Mouse (Mus musculus) retina, adult 2 months (tissue): ENCODE measurements around the gene Cpeb4.

Source experiments
- DNase-seq: peaks from one replicate; pipeline ENCODE4 v3.0.0-alpha.2; 2012; ENCODE audit warnings: low read depth, low spot score

Gene Cpeb4

DNA sequence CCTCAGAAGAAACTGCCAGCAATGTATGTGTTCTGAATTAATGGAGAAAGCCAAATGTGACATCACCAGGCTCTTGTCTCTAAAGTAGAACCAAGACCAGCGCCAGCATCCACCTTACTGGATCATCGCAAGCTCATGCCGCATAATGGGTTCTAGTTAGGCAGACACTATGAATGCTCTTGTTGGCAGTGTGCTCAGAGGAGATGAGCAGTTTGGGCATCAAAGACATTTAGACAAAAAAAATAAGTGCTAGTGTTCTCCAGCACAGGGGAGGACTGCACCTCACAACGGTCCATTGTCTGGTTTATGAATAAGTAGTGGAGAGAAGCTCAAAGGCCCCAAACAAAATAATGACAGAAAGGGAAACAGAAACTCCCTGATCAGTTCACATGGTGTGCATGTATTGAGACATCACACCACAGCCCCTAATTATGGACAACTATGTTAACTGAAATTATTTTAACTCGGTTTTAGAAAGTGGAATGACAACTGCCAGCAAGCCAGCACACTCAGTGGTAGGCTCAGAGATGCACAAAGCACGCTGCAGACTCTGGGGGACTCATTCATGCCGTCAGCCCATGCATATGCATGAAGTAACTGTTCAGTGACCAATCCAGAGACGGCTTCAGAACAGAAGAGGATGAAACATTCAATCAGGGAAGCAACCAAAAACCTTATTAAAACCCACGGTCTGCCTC lies 25.1 kb upstream of the Cpeb4 start:
- no peak for DNase-seq

DNA sequence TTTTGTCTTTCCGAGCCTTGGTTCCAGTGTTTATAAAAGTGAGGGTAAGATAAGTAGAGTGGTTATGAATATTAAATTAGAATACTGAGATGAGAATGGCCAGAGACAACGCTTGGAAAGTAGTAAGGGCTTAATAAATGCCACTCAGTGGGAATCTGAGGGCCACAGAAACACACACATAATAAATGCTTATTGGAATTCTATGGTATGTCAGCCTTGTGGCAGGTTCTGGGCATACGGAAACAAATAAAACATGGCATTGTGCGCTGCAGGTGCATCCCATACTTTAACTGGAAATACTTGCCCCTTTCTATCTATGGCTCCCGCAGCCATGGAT lies 24.6 kb upstream of the Cpeb4 start:
- no peak for DNase-seq

DNA sequence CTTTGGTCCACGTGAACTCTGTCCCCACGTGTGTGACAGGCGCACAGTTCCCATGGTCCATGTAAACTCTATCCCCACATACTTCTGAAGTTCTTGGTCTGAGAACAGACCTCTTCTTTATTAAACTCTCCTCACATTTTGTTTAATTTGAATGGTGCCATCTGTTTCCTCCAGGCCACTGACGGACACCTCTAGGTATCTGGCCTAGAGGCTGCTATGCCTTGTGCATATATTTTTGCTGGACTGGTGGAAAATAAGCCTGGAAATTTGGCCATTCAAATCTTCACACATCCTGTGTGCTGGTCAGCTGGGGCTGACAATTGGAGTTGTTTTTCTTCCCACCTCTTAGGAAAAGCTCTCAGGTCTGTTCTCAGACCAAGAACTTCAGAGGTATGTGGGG lies 23.3 kb upstream of the Cpeb4 start:
- no peak for DNase-seq

DNA sequence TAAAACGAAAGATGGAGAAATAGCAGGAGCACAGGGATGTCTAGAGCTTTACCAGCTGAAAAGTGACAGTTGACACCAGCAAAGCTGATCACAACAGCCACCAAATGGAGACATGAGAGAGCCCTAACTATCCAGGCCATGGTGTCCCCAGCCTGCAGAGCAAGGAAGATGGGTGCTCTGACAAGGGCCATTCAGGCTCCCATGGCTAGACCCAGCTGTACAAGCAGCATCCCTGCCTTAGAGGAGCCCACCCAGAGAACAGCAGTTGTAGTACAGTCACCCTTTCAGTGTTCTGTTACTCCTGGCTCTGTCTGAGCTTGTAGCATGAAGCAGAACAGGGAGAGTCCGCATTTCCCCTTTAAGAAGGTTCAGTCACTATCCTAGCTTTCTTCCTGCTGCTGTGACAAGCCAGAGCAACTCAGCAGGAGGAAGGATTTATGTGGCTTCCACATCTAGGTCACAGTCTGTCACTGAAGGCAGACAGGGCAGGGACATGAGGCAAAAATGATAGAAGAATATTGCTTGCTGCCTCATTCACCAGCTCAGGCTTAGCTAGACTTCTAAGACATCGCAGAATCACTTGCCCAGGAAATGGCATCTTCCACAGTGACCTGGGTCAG lies 21.7 kb upstream of the Cpeb4 start:
- DNase-seq, result no peak

DNA sequence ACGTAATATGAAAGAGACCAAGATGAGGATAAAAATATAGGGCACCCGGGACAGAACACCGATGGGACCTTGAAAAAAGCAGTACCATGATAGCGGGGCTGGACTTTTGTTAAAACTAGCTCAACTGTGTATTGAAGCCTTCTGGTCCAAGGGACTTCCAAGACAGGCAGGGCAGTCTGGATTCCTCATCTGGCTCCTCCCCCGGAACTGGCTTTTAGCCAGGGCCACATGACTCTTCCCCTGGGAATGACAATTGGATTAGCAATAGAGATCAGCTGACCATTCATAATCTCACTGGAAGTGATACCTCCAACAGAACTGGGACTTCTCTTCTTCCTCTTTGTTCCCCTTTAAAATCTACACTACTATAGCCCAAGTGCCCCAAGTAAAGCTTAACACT lies 21.0 kb upstream of the Cpeb4 start:
- DNase-seq, result no peak

DNA sequence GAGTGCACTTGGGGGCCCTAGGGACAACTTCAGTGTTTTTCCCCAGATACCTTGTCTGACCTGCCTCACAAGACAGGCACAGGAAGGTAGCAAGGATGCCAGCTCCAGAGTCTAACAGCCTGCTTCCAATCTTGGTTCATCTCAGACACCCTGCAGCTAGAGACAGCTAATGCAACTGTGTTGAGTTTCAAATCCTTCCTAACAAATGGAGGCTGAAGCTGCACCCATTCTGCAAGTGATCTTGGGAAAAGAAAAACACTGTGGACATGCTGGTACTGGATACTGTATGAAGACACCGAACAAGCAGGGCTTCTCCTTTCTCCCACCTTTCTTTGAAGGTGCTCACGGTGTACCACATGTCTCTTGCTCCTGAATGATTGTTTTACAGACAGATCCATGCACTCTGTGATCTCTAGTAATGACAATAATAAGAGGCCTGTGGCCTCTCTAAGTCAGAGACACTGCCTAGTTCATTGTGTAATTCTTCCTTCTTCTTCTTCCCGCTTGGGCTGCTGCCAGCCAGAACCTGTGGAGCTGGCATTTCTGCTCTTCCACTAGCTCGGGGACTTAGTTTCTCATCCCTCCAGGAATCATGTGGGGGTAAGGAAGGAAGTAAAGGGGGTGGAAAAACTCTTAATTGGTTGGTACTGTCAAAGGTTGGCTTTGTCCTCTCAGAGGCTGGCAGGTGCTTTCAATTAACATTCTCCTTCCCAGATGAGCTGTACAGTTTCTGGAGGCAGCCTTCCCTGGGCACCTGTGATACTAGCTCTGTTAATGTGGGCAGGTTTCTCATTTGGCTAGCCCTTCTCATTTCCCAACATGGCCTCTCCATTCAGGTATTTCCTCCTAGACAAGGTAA lies 20.1 kb upstream of the Cpeb4 start:
- no peak for DNase-seq

DNA sequence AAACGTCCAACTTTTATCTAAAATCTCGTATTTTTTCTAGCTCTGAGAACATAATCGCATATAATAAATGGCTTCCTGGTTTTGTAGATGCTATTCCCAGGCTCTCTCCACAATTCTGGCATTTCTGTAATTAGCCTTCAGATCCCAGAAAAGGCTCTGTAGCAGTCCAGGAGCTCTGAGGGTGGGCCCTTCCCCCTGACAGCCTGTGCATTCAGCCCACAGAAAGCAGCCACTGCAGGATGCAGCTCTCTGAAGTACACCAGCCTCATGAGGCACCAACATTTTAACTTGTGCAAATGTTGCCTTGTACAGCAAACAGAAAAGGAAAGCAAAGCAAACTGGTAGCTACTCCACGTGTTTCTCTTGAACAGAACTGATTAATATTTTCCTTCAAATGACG lies 17.1 kb upstream of the Cpeb4 start:
- DNase-seq, result no peak

DNA sequence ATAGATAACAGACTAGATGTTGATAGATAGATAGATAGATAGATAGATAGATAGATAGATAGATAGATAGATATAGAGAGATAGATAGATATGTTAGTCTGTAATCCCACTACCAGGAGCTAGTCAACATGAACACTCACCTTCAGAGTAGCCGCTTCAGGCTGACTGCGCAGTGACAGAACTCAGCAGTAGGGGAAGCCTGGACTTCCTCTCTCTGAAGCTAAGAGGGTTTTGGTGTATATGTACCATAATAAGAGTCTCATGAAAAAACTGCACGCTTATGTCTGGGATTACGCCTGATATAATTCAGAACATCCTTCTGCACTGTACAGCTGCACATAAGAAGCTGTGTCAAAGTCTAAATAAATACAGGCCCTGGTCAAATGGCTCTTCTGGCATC lies 14.5 kb upstream of the Cpeb4 start:
- no peak for DNase-seq

DNA sequence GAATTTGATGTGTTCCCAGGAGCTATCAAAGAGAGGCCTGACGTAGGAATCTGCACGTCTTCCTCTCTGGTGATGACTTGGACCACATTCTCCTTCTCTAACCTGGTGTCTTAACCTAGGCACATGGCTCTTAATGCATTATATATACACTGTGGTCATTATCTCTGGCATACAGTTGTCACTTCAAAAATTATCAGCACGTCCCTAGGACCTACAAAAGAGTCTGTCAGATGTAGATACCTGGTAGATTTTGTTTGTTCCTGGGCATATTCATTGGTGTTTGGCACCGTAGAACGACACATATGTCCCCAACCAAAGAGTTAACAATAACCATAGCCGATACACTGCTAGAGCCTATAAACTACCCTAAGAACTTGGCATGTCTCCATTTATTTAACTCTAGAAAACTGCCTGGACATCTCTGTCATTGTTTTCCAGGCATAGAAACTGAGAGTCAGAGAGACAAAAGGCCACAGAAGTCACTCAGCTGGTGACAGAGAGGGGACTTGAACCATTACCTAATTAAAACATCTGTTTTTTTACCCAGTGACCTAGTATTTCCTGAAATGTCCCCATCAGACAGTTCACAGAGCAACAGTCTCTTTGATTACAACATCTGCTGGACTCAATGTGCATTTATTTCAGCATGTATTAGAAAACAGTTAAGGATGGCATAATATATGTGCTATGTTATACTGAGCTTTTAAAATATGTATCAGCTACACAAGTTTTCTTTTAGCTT lies 10.7 kb upstream of the Cpeb4 start:
- no peak for DNase-seq

DNA sequence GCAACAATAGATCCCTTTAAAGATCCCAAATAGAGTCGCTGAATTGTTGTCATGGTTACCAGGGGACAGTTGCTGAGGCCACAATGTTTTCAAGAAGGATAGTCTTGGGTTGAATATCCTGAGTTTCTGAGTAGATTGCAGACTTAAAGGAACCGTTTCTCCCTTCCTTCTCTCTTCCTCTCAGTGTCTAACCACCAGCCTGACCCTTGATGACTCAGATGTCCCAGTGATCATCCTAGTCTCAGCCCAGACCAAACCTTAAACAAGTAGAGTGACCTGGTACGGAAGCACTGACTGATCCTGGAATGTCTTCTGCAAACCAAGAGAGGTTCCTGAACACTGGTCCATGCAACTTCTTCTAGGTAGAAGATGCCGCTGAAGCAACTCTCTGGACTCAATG lies 4.0 kb upstream of the Cpeb4 start:
- no peak for DNase-seq

DNA sequence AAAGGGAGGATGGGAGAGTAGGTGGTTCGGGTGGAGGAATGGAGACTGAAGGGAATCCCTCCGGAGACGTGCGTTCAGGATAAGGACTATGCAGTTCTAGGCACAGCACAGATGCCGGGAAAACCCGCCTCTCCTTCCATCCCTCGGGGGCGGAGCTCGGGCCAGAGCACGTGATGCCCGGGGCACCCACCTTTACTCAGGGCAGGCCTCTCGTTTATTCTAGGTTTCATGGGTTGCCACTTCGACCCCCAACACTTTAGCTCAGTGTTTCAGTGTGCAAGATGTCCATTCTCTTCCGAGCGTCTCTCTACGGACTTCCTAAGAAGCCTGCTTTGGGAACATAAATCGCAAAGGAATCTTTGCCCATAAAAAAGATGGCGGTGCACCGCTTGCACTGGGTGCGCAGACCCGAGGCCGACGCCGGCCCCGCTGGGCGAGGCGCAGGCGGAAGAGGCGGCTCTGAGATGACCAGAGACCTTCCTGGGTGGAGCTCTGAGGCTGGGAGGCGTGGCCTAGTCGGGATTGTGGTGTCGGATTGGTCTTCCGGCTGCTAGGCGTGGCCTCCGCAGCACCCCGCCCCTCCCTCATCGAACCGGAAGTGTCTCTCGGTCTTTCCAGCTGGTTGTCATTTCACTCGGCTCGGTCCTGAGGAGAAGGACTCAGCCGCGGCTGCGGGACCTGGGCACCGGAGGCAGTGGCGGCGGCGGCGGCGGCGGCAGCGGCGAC lies 1.6 kb upstream of the Cpeb4 start:
- DNase-seq, result peak; percentile 98

DNA sequence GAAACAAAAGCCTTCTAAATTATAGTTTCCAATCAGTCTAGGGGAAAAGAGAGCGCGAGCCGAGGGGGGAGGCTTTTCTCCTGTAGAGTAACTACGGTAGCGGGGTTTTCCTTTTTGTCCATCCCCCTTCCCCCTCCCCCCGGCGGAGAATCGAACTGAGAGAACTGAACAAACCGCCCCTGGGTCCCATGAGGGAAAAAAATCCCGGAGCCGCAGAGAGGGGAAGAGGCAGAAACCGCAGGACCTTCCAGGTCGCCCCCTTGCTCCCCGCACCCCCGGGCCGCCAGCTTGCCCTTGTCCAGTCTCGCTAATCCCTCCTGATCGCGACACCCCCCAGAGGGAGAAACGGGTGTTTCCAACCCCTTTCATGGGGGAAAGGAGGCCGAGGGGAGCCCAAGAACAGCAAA lies 873 bp upstream of the Cpeb4 start:
- DNase-seq, result no peak

DNA sequence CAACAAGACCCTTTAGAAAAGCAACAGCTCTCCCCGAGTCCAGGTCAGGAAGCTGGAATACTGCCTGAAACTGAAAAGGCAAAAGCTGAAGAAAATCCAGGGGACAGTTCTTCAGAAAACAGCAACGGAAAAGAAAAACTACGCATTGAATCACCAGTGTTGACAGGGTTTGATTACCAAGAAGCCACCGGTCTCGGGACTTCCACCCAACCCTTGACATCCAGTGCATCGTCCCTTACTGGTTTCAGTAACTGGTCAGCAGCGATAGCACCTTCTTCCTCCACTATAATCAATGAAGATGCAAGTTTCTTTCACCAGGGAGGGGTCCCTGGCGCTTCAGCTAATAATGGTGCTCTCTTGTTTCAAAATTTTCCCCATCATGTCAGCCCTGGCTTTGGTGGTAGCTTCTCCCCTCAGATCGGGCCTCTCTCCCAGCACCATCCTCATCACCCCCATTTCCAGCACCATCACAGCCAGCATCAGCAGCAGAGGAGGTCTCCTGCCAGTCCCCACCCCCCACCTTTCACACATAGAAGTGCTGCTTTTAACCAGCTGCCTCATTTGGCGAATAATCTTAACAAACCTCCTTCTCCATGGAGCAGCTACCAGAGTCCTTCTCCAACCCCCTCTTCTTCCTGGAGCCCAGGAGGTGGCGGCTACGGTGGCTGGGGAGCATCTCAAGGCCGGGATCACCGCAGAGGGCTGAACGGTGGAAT lies 693 bp downstream of the Cpeb4 start:
- DNase-seq, result no peak

DNA sequence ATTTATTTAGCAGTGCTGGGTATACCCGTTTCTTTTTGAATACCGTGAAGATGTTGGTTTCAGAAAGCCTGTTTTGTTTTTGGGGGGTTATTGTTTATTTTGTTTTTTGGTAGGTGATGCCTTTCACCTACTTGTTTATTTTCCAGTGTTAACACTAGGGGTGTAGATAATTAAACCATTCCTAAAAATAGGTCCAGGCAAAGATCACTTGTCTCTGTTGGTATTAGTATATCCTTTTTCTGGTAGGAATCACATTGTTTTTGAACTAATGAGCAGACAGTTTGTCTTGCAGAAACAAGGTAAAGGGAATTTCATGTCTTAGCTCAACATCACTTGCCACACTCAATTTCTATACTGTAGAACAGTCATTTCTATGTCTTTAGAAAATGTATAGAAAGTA lies 2.1 kb downstream of the Cpeb4 start:
- DNase-seq, result no peak

DNA sequence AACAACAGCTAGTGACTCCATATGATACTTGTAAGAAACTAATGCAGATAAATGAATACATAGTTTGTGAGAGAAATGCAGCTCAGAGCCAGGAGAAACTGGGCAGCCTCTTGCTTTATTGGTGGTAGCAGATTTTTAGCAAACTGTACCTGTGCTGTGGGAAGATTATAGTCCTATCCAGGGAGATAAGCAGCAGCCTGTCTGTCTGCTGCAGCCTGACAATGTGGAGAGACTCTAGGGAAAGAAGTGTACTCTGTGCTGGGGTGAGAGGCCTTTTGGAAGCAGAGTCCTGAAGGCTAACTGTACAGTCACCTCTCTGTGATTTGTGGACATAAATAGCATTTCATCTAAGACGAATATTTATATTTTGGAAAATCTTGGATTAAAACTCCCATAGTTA lies 11.7 kb downstream of the Cpeb4 start:
- no peak for DNase-seq

DNA sequence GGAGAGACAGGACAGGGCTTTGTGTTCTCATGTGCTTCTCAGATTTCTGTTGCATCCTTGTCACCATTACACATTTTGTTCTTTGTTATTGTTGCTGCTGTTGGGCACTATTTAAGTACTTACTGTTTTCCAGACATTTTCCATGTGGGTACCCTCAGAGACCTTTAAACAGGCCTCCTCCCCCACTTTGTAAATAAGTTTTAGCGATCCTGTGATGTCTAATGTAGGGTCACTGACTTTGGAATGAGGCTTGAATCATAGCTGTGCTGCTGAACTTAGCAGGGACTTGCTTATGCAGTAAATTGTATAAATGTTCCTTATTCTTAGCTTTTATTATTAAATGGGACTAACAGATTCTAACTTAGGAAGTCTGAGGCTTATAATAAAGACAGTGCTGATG lies 13.8 kb downstream of the Cpeb4 start:
- no peak for DNase-seq

DNA sequence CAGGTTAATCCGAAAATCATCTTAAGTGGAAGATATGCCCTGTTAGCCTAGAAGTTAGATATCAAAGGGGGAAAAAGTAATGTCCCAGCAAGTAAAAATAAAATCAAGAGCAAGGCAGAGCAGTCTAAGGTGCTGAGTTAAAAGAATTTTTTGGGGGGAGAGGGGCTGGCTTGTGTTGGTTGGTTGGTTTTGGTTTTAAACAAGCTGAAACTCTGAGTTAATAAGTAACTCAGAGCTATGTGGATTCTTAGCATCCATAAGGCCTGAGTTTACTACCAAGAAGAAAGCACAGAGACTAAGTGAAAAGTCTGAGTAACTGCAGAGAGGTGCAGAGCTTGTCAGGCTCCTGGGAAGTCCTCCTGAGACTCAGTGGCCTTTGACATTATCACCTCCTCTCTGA lies 16.2 kb downstream of the Cpeb4 start:
- no peak for DNase-seq

DNA sequence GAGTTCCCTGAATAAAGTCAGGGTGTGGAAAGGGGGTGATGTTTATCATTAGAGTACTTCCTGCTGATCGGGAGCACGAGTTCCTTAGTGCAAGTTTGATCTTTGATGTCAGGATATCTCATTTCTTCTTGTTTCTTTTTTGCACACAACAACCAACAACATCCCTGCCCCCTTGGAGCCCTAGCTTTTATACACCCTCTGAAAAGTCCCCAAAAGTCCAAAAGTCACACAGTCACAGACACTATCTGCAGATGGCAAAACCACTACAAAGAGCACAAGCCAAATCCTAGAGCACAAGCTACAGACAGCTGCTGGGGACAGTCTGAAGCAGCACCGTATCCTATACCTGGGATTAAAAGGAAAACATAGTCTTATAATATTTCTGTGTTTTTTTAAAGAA lies 20.1 kb downstream of the Cpeb4 start:
- DNase-seq, result no peak

DNA sequence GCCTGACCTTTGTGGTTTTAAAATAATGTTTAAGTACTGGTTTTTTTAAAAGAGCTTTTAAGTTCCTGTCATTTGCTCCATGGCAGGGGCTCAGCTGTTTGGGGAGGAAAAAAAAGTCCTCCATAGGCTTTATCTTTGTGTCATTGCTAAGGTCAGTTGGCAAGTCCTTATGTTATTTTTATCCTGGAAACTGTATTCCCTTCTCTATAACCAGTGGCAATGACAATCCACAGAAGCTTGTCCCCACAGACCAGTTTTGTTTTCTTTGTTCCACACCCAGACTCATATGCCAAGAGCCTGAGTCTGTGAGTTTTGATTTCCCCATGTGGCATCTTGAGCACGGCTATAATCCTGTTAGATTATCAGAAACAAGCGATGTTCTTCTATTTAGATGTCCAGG lies 21.6 kb downstream of the Cpeb4 start:
- no peak for DNase-seq

DNA sequence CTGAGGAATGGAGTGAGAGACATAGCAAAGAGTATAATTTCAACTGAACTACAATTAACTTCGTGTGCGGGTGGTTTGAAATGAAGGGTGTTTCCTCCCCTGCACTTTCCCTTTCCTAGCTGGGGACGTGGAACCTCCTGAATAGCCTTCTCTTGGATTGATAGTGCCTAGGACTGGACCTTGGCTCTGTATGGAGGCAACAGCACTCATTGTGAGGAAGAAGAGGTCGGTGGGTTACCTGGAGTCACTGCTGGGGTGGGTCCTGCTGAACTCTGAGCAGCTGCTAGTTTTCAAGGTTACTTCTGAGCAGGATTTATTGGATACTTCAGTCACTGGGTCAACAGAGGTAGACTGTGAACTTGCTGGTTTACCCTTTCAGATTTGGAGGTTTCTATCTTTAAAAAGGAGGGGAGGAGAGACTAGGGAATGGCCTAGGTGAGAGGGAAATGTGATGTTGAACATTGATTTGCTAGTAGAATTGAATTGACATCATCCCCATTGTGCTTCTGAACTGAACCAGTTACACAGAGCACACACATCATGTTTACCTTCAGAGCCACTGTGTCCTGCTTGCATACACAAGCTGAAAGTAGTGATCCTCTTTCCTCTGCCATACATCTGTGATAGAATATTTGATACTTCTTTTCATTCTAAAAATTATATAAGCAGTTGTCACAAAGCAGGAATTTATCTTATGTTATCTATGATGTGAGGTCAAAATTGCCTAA lies 24.2 kb downstream of the Cpeb4 start:
- no peak for DNase-seq
